Mouse (Mus musculus) cerebellum, adult 2 months (tissue): Measurements from ENCODE around the gene Hist1h2bg. TPM values are rescaled to one million over a fixed set of nuclear protein-coding genes. Genes with fewer than 3 reads are reported as not detected.
"Not testable (repeated sequence)": the region's sequence is repeated elsewhere in the genome, so short reads cannot be mapped to it uniquely, and the experiment has no call there.

Experiments
- DNase-seq, 2 experiments: peaks; one replicate each; pipeline ENCODE4 v3.0.0; 2021
- H3K27ac ChIP-seq: fragments of 200-500 bp; 2 replicates; pipeline ENCODE4 v1.5.1; 2012; ENCODE audit warnings: low read length, control low read depth, inconsistent platforms; ENCODE audit not compliant: insufficient read depth
- H3K27me3 ChIP-seq: fragments of 200-500 bp; 2 replicates; pipeline ENCODE4 v1.6.1; 2012; ENCODE audit warnings: inconsistent platforms, mild to moderate bottlenecking, low read length, moderate library complexity; ENCODE audit not compliant: control insufficient read depth, insufficient read depth
- H3K4me1 ChIP-seq: fragments of 200-500 bp; 2 replicates; pipeline ENCODE4 v1.6.1; 2011; ENCODE audit warnings: low read length; ENCODE audit not compliant: control insufficient read depth, insufficient read depth
- H3K4me3 ChIP-seq: fragments of 200-500 bp; replicated peaks from 2 replicates; pipeline ENCODE3; 2011; ENCODE audit warnings: mild to moderate bottlenecking, low read depth, low read length, control low read depth; ENCODE audit not compliant: insufficient read depth
- CTCF ChIP-seq: fragments of 200-500 bp; IDR thresholded peaks from 2 replicates; pipeline ENCODE4 v1.5.1; 2011; ENCODE audit warnings: low read depth, mild to moderate bottlenecking, control low read depth, low read length, moderate library complexity, borderline replicate concordance; ENCODE audit not compliant: insufficient read depth
- POLR2A ChIP-seq: fragments of 200-500 bp; IDR thresholded peaks from 2 replicates; pipeline ENCODE4 v1.6.1; 2011; ENCODE audit warnings: low read length, control low read depth, borderline replicate concordance; ENCODE audit not compliant: insufficient read depth
- WGBS: fragments of 180-500 bp; shearing (Covaris S2); methylation state at CpG from one replicate; pipeline ENCODE4 v1.1.7; 2018; 5-methylcytosine and 5-hydroxymethylcytosine counted together
- polyA plus RNA-seq: library from polyadenylated mRNA; depleted of rRNA; stranded (reverse); fragments of >200 nt; gene quantifications from 2 replicates; pipeline ENCODE4 v1.2.3, GENCODE M21; 2012

Gene Hist1h2bg
- polyA plus RNA-seq, 1 experiment = 9.3 TPM

GRCm38 (mm10) chr13:23564482-23564881 lies 6.7 kb upstream of the Hist1h2bg start:
- TF ChIP-seq CTCF = no peak
- TF ChIP-seq POLR2A = no peak
- no peak overlapping the region for H3K27ac ChIP-seq
- no peak overlapping the region for H3K4me3 ChIP-seq
- DNase-seq = no peak
- no peaks in the 10 kb centered on the region for H3K27me3 ChIP-seq
- H3K4me1 ChIP-seq = no peaks in the 10 kb centered on the region
- 51% methylated on average over 2 of the region's 2 CpGs for WGBS

GRCm38 (mm10) chr13:23570261-23571021 lies 755 bp upstream of the Hist1h2bg start:
- Histone ChIP-seq H3K4me3 (peak overlapping the region; percentile 46), H3K27ac (peak overlapping the region; percentile 85)
- H3K4me1 ChIP-seq, H3K27me3 ChIP-seq, DNase-seq: not testable (repeated sequence)
- WGBS = 2% methylated on average over 29 of the region's 41 CpGs

GRCm38 (mm10) chr13:23571504-23572217 lies 465 bp downstream of the Hist1h2bg start:
- Histone ChIP-seq H3K4me3 (peak overlapping the region; percentile 58), H3K27ac (peak overlapping the region; percentile 77)
- DNase-seq, H3K4me1 ChIP-seq, H3K27me3 ChIP-seq: not testable (repeated sequence)
- 2% methylated on average over 18 of the region's 34 CpGs for WGBS

GRCm38 (mm10) chr13:23572218-23573033 lies 1.2 kb downstream of the Hist1h2bg start:
- DNase-seq = no peak
- TF ChIP-seq CTCF (no peak), POLR2A (no peak)
- no peak overlapping the region for H3K4me3 ChIP-seq
- no peak overlapping the region for H3K27ac ChIP-seq
- WGBS = 46% methylated on average over 2 of the region's 2 CpGs
- no peaks in the 10 kb centered on the region for H3K4me1 ChIP-seq
- H3K27me3 ChIP-seq = no peaks in the 10 kb centered on the region

- not testable (repeated sequence) for H3K27me3 ChIP-seq, H3K4me3 ChIP-seq, DNase-seq, H3K4me1 ChIP-seq, H3K27ac ChIP-seq
- WGBS = 10% methylated on average over 20 of the region's 20 CpGs
These were observed 2.1 kb downstream of the Hist1h2bg start for GRCm38 (mm10) chr13:23573034-23573897.

GRCm38 (mm10) chr13:23573898-23574524 lies 2.8 kb downstream of the Hist1h2bg start, which contains the start of the genes Hist1h2bf and Hist1h2ad:
Gene Hist1h2bf (minus strand): TSS chr13:23574196.
Gene Hist1h2ad (plus strand): TSS chr13:23574381.
- WGBS = under 1% methylated on average over 42 of the region's 42 CpGs
- not testable (repeated sequence) for H3K27ac ChIP-seq, H3K27me3 ChIP-seq, H3K4me3 ChIP-seq, H3K4me1 ChIP-seq
- peak; percentile 75 to 84 for DNase-seq

- not testable (repeated sequence) for H3K27ac ChIP-seq
- 6% methylated on average over 11 of the region's 39 CpGs for WGBS
These were observed 3.5 kb downstream of the Hist1h2bg start for GRCm38 (mm10) chr13:23574546-23575170.

More at GRCm38 (mm10) chr13:23574546-23575170, 3.5 kb downstream of the Hist1h2bg start:
- not testable (repeated sequence) for H3K4me3 ChIP-seq, H3K27me3 ChIP-seq, H3K4me1 ChIP-seq, DNase-seq
